13 mouse cellular contexts compared by ENCODE assay signal in the genomic region with DNA sequence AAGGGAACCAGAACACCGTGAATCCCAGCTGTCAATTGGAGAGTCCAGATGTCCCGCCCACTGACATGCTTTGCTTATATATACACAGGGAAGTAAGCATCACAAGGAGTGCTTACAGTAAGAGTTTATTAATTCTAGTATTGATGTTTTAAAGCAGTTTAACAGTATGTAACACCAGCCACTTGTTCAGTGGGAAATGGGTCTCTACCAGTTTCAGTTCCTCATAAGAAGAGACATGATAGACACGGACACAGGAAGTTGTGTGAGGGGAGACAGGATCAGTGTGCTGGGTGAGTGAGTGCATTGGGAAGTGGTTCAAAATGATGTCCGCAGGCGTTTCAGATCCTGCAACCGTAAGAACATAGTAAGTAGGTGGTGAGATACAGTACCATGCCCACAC.
DNase-seq lines count a peak whose midpoint lies in the region; ATAC-seq and TF ChIP-seq lines count a peak whose summit lies in the region.
"Had no signal": no experiment of that assay in that cellular context is flagged by ENCODE, and none has a peak within 500 bp of the region (broad histone marks: within the 10 kb centered on the region; RNA-seq: fewer than 3 reads in every experiment).

No protein-coding gene starts in this region.

- no peak for TF ChIP-seq CTCF in spleen, adult 2 months (IDR thresholded peaks at IDR 0.05; ENCODE audit: extremely low read depth, insufficient read depth, insufficient read length, insufficient replicate concordance)
- no peak for TF ChIP-seq CTCF in hindbrain, postnatal 0 days (IDR thresholded peaks at IDR 0.05; ENCODE audit: low read depth)

- no peak for TF ChIP-seq POLR2A in spleen, adult 2 months (IDR thresholded peaks at IDR 0.05; ENCODE audit: low read depth, low read length)

- no peak overlapping the region for H3K4me2 ChIP-seq in hindbrain, postnatal 0 days (ENCODE audit: low read depth, low read length)
- H3K4me2 ChIP-seq: heart, embryonic 11.5 days; limb, embryonic 12.5 days had no signal

- H3K9ac ChIP-seq in hindbrain, postnatal 0 days (replicated peaks; ENCODE audit: low read length) = no peak overlapping the region
- H3K9ac ChIP-seq: limb, embryonic 12.5 days had no signal

- peaks cover 4% of the 10 kb centered on the region for H3K4me1 ChIP-seq in spleen, adult 2 months (ENCODE audit: control insufficient read depth, insufficient read depth, insufficient read length)
- no peaks in the 10 kb centered on the region for H3K4me1 ChIP-seq in hindbrain, postnatal 0 days (ENCODE audit: insufficient read depth, low read length)
- H3K4me1 ChIP-seq: embryonic facial prominence, embryonic 10.5 days had no signal

- whole genome bisulfite sequencing in spleen, adult 2 months = 26% methylated on average over 6 of the region's 6 CpGs
- whole genome bisulfite sequencing in hindbrain, postnatal 0 days = 84% methylated on average over 6 of the region's 6 CpGs

- H3K9me3 ChIP-seq in hindbrain, postnatal 0 days (ENCODE audit: low read length) = no peaks in the 10 kb centered on the region
- H3K9me3 ChIP-seq: embryonic facial prominence, embryonic 10.5 days; limb, embryonic 12.5 days had no signal

- ATAC-seq in inflammation-experienced regulatory T-cells, adult 6 months = no peak
- ATAC-seq in hindbrain, postnatal 0 days = no peak
- ATAC-seq: intestine, postnatal 0 days had no signal

- peak overlapping the region; percentile 67 for H3K27ac ChIP-seq in spleen, adult 2 months (ENCODE audit: insufficient read depth, low read length)
- H3K27ac ChIP-seq in hindbrain, postnatal 0 days = no peak overlapping the region
- H3K27ac ChIP-seq: embryonic facial prominence, embryonic 10.5 days; limb, embryonic 12.5 days had no signal

- peak; percentile 8 for DNase-seq in kidney, adult 9 months
- no peak for DNase-seq in kidney, postnatal 36 days
- DNase-seq in spleen, adult 2 months (ENCODE audit: low read depth in 1 of 2, low spot score in 2 of 2) = peak; percentile 48 to 55
- no peak for DNase-seq in spleen, postnatal 10 days (ENCODE audit: low spot score in 2 of 2)
- DNase-seq in lung, postnatal 25 days (ENCODE audit: low spot score) = peak; percentile 44
- DNase-seq in hindbrain, postnatal 0 days (ENCODE audit: low spot score) = no peak
- DNase-seq: right cerebral cortex, postnatal 4 days had no signal

- no peak overlapping the region for H3K4me3 ChIP-seq in spleen, adult 2 months (ENCODE audit: extremely low read depth, insufficient read depth, insufficient read length)
- H3K4me3 ChIP-seq in hindbrain, postnatal 0 days (ENCODE audit: low read length) = no peak overlapping the region
- H3K4me3 ChIP-seq: embryonic facial prominence, embryonic 10.5 days; limb, embryonic 12.5 days; myocyte had no signal

- H3K27me3 ChIP-seq in spleen, adult 2 months (ENCODE audit: control insufficient read depth, insufficient read depth, low read length) = no peaks in the 10 kb centered on the region
- H3K27me3 ChIP-seq in hindbrain, postnatal 0 days (ENCODE audit: insufficient read depth, low read length) = no peaks in the 10 kb centered on the region
- H3K27me3 ChIP-seq: limb, embryonic 12.5 days had no signal

- H3K36me3 ChIP-seq in spleen, adult 2 months (ENCODE audit: control insufficient read depth, insufficient read depth, low read length) = no peaks in the 10 kb centered on the region
- H3K36me3 ChIP-seq in hindbrain, postnatal 0 days (ENCODE audit: insufficient read depth, low read length) = no peaks in the 10 kb centered on the region
- H3K36me3 ChIP-seq: embryonic facial prominence, embryonic 10.5 days; limb, embryonic 12.5 days had no signal

Comparison
In these comparisons a context has a peak if more than half of its experiments do, and no peak if none do; other contexts are left out.
1. DNase-seq: peak in kidney, adult 9 months (single experiment), spleen, adult 2 months (2 of 2) and lung, postnatal 25 days (single experiment); none in kidney, postnatal 36 days (0 of 2), spleen, postnatal 10 days (0 of 2) and hindbrain, postnatal 0 days (single experiment).